Mouse (Mus musculus): ENCODE results near the gene Cxcl2. TPM values are rescaled to one million over a fixed set of nuclear protein-coding genes. Genes with fewer than 3 reads are reported as not detected.

Gene Cxcl2
- polyA plus RNA-seq (2015; fragmentation: Nextera tagmentation; extraction: Ambion mirVana): not detected in 2 replicates

- peak; percentile 76 for ATAC-seq (ENCODE audit: low FRiP score)
- Histone ChIP-seq H3K4me1 (peaks cover 10% of the 10 kb centered on the region), H3K27ac (replicated peaks) (no peak within 1 kb of the TSS), H3K4me2 (peak within 1 kb of the TSS; percentile 85), H3K9ac (replicated peaks) (peak within 1 kb of the TSS; percentile 4; the same call in 1 of the 2 replicates), H3K27me3 (replicated peaks) (peaks cover 11% of the 10 kb centered on the region; the same call in 1 of the 2 replicates), H3K4me3 (replicated peaks) (peak within 1 kb of the TSS; percentile 38), H3K36me3 (no peaks in the 10 kb centered on the region), H3K9me3 (replicated peaks) (no peaks in the 10 kb centered on the region)
- WGBS: 8% methylated on average over 22 of the region's 22 CpGs
Observed at GRCm38 (mm10) chr5:90903339-90904020, at the start of gene Cxcl2. Gene Cxcl2 (plus strand): TSS chr5:90903871.

- 80% methylated on average over 7 of the region's 7 CpGs for WGBS
- ATAC-seq (ENCODE audit: low FRiP score): no peak
- no peak overlapping the region for H3K27ac ChIP-seq (replicated peaks)
Observed at GRCm38 (mm10) chr5:90855308-90856230, 48.1 kb upstream of the Cxcl2 start.

GRCm38 (mm10) chr5:90857463-90857862, 46.2 kb upstream of the Cxcl2 start:
- Histone ChIP-seq H3K9me3 (replicated peaks) (no peaks in the 10 kb centered on the region), H3K27me3 (replicated peaks) (no peaks in the 10 kb centered on the region), H3K36me3 (no peaks in the 10 kb centered on the region), H3K4me3 (replicated peaks) (no peak overlapping the region), H3K4me1 (no peaks in the 10 kb centered on the region), H3K4me2 (no peak overlapping the region), H3K9ac (replicated peaks) (no peak overlapping the region), H3K27ac (replicated peaks) (no peak overlapping the region)
- no peak for ATAC-seq (ENCODE audit: low FRiP score)
- 80% methylated on average over 5 of the region's 5 CpGs for WGBS

More at GRCm38 (mm10) chr5:90855308-90856230, 48.1 kb upstream of the Cxcl2 start:
- Histone ChIP-seq H3K4me2 (no peak overlapping the region), H3K36me3 (no peaks in the 10 kb centered on the region), H3K9ac (replicated peaks) (no peak overlapping the region), H3K27me3 (replicated peaks) (no peaks in the 10 kb centered on the region), H3K4me3 (replicated peaks) (no peak overlapping the region), H3K4me1 (no peaks in the 10 kb centered on the region), H3K9me3 (replicated peaks) (no peaks in the 10 kb centered on the region)

GRCm38 (mm10) chr5:90858429-90858828, 45.2 kb upstream of the Cxcl2 start:
- Histone ChIP-seq H3K36me3 (no peaks in the 10 kb centered on the region), H3K9me3 (replicated peaks) (no peaks in the 10 kb centered on the region), H3K4me2 (no peak overlapping the region), H3K27ac (replicated peaks) (no peak overlapping the region), H3K27me3 (replicated peaks) (no peaks in the 10 kb centered on the region), H3K4me3 (replicated peaks) (no peak overlapping the region), H3K4me1 (no peaks in the 10 kb centered on the region), H3K9ac (replicated peaks) (no peak overlapping the region)
- ATAC-seq (ENCODE audit: low FRiP score): no peak
- 88% methylated on average over 2 of the region's 2 CpGs for WGBS

- Histone ChIP-seq H3K4me3 (replicated peaks) (no peak overlapping the region), H3K27me3 (replicated peaks) (no peaks in the 10 kb centered on the region), H3K9ac (replicated peaks) (no peak overlapping the region), H3K9me3 (replicated peaks) (no peaks in the 10 kb centered on the region), H3K4me2 (no peak overlapping the region), H3K27ac (replicated peaks) (no peak overlapping the region), H3K36me3 (no peaks in the 10 kb centered on the region), H3K4me1 (no peaks in the 10 kb centered on the region)
- WGBS: 77% methylated on average over 3 of the region's 3 CpGs
- no peak for ATAC-seq (ENCODE audit: low FRiP score)
Observed at GRCm38 (mm10) chr5:90859031-90859430, 44.6 kb upstream of the Cxcl2 start.

GRCm38 (mm10) chr5:90861876-90862375, 41.7 kb upstream of the Cxcl2 start:
- WGBS: 83% methylated on average over 6 of the region's 6 CpGs
- ATAC-seq (ENCODE audit: low FRiP score): no peak
- no peak overlapping the region for H3K4me3 ChIP-seq (replicated peaks)

GRCm38 (mm10) chr5:90866770-90867169, 36.9 kb upstream of the Cxcl2 start:
- no peak overlapping the region for H3K9ac ChIP-seq (replicated peaks)
- no peaks in the 10 kb centered on the region for H3K36me3 ChIP-seq
- no peaks in the 10 kb centered on the region for H3K27me3 ChIP-seq (replicated peaks)
- H3K9me3 ChIP-seq (replicated peaks): no peaks in the 10 kb centered on the region
- ATAC-seq (ENCODE audit: low FRiP score): no peak
- H3K4me3 ChIP-seq (replicated peaks): no peak overlapping the region
- no peak overlapping the region for H3K4me2 ChIP-seq
- no peaks in the 10 kb centered on the region for H3K4me1 ChIP-seq
- H3K27ac ChIP-seq (replicated peaks): no peak overlapping the region

More at GRCm38 (mm10) chr5:90861876-90862375, 41.7 kb upstream of the Cxcl2 start:
- Histone ChIP-seq H3K9ac (replicated peaks) (no peak overlapping the region), H3K9me3 (replicated peaks) (no peaks in the 10 kb centered on the region), H3K36me3 (no peaks in the 10 kb centered on the region), H3K4me2 (no peak overlapping the region), H3K27me3 (replicated peaks) (no peaks in the 10 kb centered on the region), H3K4me1 (no peaks in the 10 kb centered on the region), H3K27ac (replicated peaks) (no peak overlapping the region)

GRCm38 (mm10) chr5:90872377-90872776, 31.3 kb upstream of the Cxcl2 start:
- Histone ChIP-seq H3K27me3 (replicated peaks) (no peaks in the 10 kb centered on the region), H3K4me2 (no peak overlapping the region), H3K36me3 (no peaks in the 10 kb centered on the region), H3K4me1 (no peaks in the 10 kb centered on the region), H3K9ac (replicated peaks) (no peak overlapping the region), H3K27ac (replicated peaks) (no peak overlapping the region), H3K9me3 (replicated peaks) (no peaks in the 10 kb centered on the region), H3K4me3 (replicated peaks) (no peak overlapping the region)
- no peak for ATAC-seq (ENCODE audit: low FRiP score)
- WGBS: 92% methylated on average over 7 of the region's 7 CpGs

GRCm38 (mm10) chr5:90876045-90876444, 27.6 kb upstream of the Cxcl2 start:
- Histone ChIP-seq H3K9ac (replicated peaks) (no peak overlapping the region), H3K36me3 (no peaks in the 10 kb centered on the region), H3K27me3 (replicated peaks) (no peaks in the 10 kb centered on the region), H3K4me3 (replicated peaks) (no peak overlapping the region), H3K9me3 (replicated peaks) (no peaks in the 10 kb centered on the region), H3K4me2 (no peak overlapping the region), H3K27ac (replicated peaks) (no peak overlapping the region), H3K4me1 (no peaks in the 10 kb centered on the region)
- 80% methylated on average over 4 of the region's 4 CpGs for WGBS
- ATAC-seq (ENCODE audit: low FRiP score): no peak

GRCm38 (mm10) chr5:90876471-90877172, 27.0 kb upstream of the Cxcl2 start:
- Histone ChIP-seq H3K9me3 (replicated peaks) (no peaks in the 10 kb centered on the region), H3K4me3 (replicated peaks) (no peak overlapping the region), H3K4me1 (no peaks in the 10 kb centered on the region), H3K36me3 (no peaks in the 10 kb centered on the region), H3K9ac (replicated peaks) (no peak overlapping the region), H3K27ac (replicated peaks) (no peak overlapping the region), H3K4me2 (no peak overlapping the region), H3K27me3 (replicated peaks) (no peaks in the 10 kb centered on the region)
- WGBS: 84% methylated on average over 8 of the region's 8 CpGs
- ATAC-seq (ENCODE audit: low FRiP score): no peak

GRCm38 (mm10) chr5:90877173-90877512, 26.5 kb upstream of the Cxcl2 start:
- no peak overlapping the region for H3K4me3 ChIP-seq (replicated peaks)
- H3K27ac ChIP-seq (replicated peaks): no peak overlapping the region
- H3K27me3 ChIP-seq (replicated peaks): no peaks in the 10 kb centered on the region
- no peaks in the 10 kb centered on the region for H3K36me3 ChIP-seq
- ATAC-seq (ENCODE audit: low FRiP score): no peak
- no peaks in the 10 kb centered on the region for H3K4me1 ChIP-seq
- H3K9ac ChIP-seq (replicated peaks): no peak overlapping the region
- H3K4me2 ChIP-seq: no peak overlapping the region
- no peaks in the 10 kb centered on the region for H3K9me3 ChIP-seq (replicated peaks)
